Mouse (Mus musculus) left cerebral cortex, postnatal 14 days (tissue): ENCODE measurements around the gene Unc13a. TPM values are rescaled to one million over a fixed set of nuclear protein-coding genes. Genes with fewer than 3 reads are reported as not detected.

Source experiments
- DNase-seq, 2 experiments: peaks; one replicate each; pipeline ENCODE4 v3.0.0; 2021 to 2022; ENCODE audit warnings: low spot score in 2 of 2, mixed read lengths in 1 of 2
- intact Hi-C: fragments of 180-260 bp; cut with DNase I; formaldehyde crosslinking; loops from one replicate; pipeline ENCODE4 v1.15.1; 2025
- total RNA-seq, 2 experiments: library from RNA; stranded (reverse); gene quantifications; 2 replicates each; pipeline ENCODE4 v1.2.3; 2021

Gene Unc13a
- total RNA-seq, 2 experiments from 2014 or later, result 299 to 337 TPM

DNA sequence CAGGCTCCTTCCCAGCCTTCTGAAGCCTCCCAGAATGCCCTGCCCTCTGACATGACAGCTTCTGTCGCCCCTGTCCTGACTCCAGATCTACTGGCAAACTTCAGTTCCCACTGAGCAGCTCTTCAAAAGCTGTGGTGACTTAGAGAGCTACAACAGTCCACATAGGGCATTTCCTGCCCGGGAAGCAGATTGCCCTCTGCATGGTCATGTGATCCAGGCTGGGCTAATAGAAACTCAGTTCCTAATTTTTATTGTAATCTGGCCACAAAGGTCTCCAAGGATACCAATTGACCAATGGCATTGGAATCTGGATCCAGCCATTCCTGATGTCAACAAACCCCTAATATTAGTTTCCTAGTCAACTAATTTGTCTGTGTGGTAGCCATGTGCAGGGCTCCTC lies 39.7 kb downstream of the Unc13a start:
- no peak for DNase-seq
- intact Hi-C loops, result no loop called here

DNA sequence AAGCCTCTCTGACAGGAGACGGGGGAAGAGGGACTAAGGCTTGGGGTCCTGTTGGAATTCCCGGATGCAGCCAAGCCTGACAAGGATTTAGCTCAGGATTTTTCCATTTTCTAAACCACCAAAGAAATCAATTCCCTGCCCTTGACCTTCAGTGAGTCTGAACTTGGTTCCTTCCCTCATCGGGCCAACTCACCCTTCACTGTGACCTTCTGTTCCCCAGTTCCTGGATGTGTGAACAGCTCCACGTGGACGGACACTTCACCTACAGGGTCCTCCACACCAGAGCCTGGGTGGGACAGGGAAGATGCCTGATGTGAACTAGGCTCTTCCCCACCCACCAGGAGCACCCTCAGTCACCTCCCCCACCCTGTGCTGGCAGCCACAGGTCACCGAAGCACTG lies 40.8 kb downstream of the Unc13a start:
- no peak for DNase-seq
- intact Hi-C loops, result no loop called here

DNA sequence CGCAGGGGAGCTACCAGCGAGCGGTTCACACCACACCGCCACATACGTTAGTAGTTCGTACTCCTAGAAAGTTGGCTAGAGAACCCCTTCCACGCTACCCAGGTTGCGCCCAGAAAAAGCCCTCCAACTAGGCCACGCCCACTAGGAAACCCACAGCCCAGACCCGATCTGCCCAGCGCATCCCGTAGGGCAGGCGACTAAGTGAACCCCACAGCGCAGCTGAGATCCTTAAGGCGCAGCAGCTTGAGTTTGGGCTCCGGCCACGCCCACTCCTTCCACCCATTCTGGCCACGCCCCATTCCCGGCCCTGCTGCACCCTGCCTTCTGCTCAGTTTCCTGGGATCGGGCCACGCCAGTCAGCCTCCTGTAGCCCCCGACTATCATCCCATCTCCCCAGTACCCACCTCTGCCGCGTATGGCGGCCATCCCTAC lies 41.8 kb downstream of the Unc13a start:
- intact Hi-C loops, result loop anchor here (1.0 kb wide), 1 partner anchor 18 kb away; no protein-coding TSS in a partner anchor
- no peak for DNase-seq

DNA sequence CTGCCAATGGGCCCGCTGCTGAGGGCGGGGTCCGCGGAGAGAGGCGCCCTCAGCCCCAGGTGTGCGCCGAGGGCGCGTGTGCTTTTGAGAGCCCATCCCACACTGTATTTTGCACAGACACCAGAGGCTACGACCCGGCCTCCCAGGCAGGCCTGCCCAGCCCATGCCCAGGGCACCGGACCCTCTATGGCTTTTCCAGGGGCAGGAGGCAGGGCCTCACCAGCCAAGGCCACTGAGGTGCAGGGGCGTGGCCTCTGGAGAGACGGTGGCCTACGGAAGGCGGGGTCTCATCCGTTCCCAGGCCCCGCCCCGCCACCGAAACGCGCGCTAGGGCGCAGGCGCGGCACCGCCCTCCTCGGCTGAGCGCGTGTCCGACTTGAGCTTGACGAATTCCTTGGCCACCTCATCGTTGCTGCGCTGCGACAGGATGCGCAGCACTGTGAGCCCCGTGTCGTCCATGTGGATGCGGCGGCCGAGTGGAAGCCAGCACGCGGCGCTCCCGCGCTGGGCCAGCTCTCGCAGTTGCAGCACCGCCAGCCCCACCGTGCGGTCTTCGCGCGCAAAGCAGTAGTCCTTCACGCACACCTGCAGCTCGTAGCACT lies 42.4 kb downstream of the Unc13a start:
- DNase-seq, result peak; percentile 88 to 94
- intact Hi-C loops, result loop anchor here (1.0 kb wide), 1 partner anchor 18 kb away; no protein-coding TSS in a partner anchor

DNA sequence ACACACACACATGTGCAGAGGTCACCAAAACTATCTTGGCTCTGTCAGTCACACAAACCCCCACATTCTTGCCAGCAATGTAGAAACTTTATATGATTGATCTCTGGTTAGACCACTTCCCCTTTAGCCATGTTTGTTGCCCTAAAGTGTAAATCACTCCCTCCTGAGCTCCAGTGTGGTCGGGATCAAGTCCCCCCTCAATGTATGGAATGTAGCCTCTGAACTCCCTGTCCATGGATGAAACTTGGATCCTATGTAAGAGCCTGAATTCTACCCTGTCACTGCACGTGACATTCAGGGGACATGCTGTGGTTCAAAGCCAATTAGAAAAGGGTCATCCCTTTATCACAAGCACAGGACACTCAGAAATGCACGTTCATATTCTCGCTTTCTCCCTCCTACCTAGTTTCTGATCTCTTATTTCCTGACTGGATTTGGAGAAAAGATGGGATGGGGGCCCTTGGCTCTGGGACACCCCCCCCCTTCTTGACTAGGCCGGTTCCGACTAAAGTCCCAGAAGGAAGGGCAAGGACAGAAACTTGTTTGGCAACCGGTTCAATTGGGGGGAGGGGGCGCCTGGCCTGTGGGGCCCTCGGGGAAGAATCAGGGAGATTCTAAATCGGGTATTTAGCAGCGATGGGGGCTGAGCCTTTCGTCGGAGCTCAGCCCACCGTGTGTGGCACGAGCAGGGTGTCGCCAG lies 43.0 kb downstream of the Unc13a start:
- intact Hi-C loops, result loop anchor here (1.0 kb wide), 1 partner anchor 17 kb away; no protein-coding TSS in a partner anchor
- DNase-seq, result no peak

DNA sequence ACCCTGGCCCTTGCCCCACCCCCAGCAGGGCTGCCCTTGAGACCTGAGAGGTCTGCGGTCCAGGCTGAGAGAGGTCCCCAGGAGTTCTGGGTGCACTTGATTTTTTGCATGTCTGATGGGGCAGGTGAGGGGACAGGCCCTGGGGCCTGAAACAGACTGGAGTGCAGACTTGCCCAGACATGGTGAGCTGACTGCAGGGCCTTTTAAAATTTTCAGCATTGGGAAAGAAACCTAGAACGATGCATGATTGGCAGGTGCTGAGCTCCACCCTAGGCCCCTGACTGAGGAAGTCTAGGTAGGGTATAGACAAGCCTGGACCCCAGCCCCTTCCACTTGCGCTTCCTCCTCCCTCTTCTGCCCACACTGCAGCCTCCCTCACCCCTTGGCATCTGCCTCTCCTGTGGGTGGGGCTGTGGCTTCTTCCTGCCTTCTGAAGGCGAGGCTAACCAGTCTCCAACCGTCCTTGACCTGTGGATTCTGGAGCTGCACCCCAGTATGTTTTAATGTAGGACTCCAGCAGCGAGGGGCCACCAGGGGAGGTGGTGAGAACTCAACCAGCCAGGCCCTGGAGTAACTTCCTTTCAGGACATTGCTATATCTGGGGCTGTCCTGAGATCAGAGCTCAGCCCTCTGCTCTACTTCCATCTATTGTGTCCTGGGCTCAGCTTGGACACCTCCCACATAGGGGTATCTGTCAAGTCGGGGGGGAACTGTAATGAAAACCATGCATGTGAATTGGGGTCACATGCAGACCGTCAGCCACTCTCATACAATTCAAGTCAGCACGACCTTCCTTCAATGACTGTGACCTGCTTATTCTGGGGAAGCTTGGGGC lies 44.1 kb downstream of the Unc13a start:
- intact Hi-C loops, result no loop called here
- no peak for DNase-seq

DNA sequence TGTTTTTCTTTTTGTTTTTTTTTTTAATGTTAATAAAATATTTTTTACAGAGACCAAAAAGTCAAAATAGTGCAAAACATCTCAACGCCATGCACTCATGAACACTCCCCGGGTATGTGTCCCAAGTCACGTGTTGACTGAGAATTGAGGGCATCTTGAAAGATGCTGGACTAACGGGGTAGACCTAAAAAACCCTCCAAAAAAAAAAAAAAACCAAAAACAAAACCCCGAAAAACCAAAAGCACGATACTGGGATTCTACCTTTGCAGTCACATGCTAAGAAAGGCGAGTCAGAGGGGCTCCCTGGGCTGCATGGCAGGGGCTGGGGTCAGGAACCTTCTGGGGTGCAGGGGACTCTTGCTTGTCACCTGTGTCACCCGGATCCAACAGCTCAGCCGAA lies 44.8 kb downstream of the Unc13a start:
- intact Hi-C loops, result no loop called here
- DNase-seq, result no peak

DNA sequence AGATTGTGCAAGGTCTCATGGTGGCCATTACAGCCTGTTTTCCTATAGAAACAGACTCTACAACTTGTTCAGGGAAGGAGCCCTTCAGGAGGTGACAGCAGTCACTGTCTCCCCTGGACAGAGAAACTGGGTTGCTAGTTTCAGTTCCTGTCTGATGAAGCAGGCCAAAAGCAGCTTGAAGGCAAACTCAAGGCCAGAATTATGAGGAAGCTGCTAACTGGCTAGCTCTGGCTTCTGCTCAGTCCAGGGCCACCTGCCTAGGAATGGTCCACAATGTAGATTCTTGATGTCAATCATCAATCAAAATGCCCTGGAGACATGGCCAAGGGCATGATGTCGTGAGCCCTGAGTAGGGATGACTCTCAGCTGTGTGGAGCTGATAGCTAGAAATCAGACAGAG lies 46.5 kb downstream of the Unc13a start:
- no peak for DNase-seq
- intact Hi-C loops, result no loop called here

DNA sequence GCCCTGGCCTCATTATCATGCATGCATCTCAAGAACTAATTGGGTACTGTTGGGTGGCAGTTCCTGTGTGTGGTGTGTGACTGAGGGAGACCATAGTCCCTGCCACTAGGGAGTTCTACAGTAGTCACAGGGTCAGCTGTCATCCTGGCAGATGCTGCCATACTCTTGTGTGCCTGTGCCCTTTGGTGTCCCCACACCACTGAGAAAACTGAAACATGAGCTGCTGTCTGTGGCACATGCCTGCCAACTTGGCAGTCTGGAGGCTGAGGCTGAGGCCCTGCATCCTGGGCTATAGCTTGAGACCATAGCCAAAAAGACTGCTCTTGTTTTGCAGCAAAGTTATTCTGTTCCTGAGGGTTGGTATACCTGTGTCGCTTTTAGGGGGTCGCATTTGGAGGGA lies 51.8 kb downstream of the Unc13a start:
- intact Hi-C loops, result no loop called here
- DNase-seq, result no peak

DNA sequence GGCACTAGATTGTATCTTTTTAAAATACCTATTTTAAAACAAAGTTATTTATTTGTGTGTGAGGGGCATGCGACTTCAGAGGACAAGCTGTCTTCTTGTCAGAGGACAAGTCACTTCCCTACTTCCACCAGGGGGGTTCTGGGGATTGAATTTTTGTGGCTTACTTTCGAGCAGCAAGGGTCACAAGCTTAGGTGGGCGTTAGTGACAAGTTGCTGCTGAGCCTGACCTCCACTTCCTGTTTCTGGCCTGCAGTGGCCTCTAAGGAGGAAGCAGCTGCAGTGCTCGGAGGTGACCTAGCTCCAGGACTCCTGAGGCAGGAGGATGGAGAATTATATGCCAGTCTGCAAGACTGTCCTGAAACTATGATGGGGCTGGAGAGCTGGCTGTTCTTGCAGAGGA lies 58.1 kb downstream of the Unc13a start:
- peak in 1 of 2 experiments; percentile 42 for DNase-seq
- intact Hi-C loops, result no loop called here

DNA sequence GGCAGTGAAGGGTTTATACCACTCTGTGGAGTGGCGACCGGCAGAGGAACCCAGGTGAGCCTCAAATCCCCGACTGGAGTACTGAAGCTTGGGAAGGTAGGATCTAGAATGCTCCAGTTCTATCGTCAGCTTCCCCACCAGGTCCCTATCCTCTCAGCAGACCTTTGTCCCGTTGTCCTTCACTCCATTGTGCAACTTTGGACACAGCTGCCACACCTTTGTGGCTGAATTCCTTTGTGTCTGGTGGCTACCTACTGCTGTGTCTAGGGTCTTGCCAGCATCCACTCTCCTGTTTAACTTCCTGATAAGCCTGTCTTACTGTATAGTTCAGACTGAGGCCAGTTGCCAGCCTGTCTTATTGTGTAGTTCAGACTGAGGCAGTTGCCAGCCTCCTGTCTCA lies 59.4 kb downstream of the Unc13a start:
- intact Hi-C loops, result no loop called here
- no peak for DNase-seq

DNA sequence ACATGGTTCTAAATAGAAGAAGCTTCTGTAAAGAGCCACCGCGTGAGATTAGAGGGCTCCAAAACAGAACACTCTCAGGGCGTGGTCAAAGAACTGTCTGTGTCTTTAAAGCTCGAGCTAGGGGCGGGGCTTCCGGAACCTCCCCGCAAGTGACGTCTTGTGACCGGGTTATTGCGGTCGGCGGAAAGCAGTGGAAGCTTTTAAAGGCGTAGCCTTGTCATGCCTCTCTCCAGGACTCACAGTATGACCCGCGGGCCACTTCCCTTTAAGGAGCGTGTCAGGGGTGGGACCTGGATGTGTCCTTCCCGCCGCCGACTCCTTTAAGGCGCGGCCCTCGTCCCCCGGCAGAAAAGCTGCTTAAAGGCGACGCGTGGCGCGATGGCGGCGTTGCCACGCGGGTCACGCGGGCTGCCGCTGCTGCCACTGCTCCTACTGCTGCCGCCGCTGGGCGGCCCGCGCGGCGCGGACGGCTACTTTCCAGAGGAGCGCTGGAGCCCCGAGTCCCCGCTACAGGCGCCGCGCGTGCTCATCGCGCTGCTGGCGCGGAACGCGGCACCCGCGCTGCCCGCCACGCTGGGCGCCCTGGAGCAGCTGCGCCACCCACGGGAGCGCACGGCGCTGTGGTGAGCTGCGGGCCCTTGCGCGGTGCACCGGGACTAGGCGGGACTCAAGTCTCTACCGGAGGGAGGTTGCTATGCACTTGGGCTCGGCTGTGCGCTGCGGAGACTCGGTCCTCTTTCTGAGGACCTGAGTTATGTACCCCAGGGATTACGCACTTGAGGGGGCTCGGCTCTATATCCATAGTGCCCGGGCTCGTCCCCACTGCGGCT lies 60.5 kb downstream of the Unc13a start, which contains the start of gene Colgalt1:
Gene Colgalt1 (plus strand): TSS at position 177 of the 830 bp plus-strand sequence.
- DNase-seq, result peak; percentile 97 to 99
- intact Hi-C loops, result loop anchor here (1.0 kb wide), 1 partner anchor 18 kb away; no protein-coding TSS in a partner anchor

DNA sequence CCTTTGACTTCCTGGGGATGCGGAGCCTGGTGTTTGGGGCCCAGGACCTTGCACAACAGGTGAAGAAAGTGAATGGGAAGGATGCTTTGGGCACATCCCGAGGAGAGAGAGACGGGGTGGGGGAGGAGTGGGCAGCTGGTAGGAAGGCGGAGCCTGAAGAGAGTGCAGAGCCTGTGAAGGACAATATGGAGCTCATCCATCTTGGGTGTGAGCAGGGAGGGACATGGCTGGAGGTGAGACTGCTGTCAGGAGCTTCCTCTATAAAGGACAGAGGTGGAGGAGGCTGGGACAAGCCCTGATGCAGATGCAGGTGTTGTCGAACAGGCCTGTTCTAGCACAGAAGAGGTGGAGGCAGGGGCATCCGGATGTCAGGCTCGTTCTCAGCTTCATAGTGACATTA lies 67.5 kb downstream of the Unc13a start:
- intact Hi-C loops, result loop anchor here (5.0 kb wide), 1 partner anchor 162 kb away; no protein-coding TSS in a partner anchor
- DNase-seq, result no peak

DNA sequence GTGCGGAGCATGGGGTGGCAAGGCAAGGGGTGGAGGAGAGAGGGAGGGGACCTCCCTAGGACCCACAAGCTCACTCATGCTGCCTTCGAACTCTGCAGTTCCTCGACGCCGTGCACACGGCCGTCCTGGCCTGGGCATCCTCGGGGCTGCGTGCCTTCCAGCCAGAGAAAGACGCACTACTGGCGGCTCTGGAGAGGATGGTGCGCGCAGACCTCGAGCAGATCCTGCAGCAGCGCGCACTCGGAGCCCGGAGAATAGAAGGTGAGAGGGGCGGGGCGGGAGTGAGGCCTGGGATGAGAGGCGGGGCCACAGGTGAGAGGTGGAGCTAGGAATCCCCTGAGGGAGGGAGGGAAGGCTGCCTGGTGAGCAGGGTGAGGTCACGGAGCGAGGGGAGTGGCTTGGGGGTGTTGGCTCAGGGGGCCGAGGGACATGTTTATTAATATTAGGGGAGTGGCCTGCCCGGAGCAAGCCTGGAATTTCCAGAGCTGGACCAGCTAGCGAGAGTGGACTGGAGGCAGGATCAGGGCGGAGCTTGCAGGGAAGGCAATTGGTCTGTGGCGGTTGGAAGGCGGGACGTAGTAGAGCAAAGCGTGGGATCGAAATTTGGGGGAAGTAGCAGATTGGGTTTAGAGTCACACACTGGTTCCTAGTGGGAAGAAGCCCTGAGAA lies 68.8 kb downstream of the Unc13a start:
- peak in 1 of 2 experiments; percentile 53 for DNase-seq
- intact Hi-C loops, result loop anchor here (5.0 kb wide), 1 partner anchor 160 kb away; no protein-coding TSS in a partner anchor

DNA sequence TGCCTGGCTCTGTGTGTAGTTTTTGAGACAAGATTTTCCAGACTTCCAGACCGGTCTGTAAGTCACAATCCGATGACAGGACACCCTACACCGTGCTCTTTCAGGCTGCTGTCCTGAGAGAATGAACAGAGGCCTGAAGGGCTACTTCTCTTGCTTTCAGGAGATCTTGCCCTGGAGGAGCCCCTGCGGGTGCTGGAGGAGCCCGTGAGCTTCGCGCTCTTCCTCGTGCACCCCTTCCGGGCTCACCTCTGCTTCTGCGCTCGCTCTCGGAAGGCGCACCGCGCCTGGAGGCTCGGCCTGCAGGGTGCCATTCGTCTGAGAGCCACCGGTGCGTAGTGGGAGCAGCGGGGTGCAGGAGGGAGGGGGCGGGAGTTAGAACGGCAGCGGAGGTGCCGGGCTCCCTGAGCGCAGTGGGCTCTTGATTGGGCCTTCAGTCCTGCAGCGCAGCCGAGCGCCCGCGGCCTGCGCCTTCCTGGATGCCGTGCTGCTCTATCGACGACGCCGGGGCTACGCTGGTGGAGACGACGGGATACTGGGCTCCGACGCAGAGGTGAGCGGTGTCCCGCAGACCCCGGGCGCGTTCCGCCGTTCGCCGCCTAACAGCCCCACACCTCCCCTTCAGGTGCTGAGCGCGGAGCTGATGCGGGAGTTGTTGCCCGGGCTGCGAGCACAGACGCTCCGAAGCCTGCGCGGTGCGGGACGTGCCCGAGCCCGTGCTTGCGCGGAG lies 69.5 kb downstream of the Unc13a start:
- intact Hi-C loops, result loop anchor here (5.0 kb wide), 1 partner anchor 160 kb away; no protein-coding TSS in a partner anchor
- no peak for DNase-seq

DNA sequence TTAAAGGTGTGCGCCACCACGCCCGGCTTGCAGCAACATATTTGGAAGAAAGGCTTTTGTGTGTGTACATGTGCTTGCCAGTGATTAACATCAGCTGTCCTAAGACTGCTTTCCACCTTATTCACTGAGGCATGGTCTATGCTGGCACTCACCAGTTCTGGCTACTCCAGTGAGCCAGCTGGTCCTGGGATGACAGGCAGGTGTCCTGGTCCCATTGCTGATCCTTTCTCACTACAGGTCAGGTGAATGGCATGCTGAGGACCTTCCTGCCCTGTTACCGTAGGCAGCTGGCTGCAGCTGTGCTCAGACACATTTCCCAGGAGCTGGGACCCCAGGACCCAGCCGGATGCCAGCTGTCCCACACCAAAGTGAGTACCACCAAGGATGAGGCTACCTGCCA lies 72.7 kb downstream of the Unc13a start:
- DNase-seq, result no peak
- intact Hi-C loops, result no loop called here

DNA sequence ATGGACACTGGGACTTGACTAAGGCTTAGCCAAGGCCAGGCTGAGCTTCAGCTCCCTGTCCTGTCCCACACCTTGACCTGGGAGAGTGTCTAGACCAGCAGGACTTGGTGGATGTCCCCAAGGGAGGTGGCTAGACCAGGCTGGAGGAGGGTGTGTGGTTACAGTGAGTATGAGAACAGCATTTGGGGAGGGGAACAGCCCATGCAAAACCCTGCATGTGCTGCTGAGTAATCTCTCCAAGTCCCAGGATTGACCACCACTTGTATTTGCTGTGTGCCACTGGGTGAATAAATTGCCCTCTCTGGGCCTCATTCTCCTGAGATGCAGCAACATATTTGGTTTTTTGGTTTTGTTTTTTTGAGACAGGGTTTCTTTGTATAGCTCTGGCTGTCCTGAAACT lies 73.2 kb downstream of the Unc13a start:
- intact Hi-C loops, result no loop called here
- no peak for DNase-seq

DNA sequence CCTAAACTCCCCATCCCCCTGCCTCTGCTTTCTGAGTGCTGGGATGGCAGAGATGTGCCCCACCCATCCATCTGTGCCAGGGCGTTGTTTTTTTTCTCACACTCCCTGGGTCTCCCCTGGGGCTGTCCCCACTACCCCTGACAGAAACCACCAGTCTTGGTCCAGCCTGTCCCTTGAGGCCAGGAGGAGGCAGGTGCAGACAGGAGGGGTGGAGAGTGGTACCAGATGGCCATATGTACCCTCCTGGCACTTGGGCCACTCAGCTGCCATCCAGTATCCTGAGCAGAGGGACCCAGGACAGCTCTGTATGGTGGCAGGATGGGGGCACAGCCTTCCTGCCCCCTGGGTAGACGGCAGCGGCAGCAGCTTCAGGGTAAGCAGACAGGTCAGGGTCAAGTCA lies 74.1 kb downstream of the Unc13a start, which contains the start of gene Fam129c:
Gene Fam129c (plus strand): TSS at position 198 of the 400 bp plus-strand sequence.
- DNase-seq, result no peak
- intact Hi-C loops, result no loop called here
